Mouse (Mus musculus): ENCODE data around the gene Rad51.

- TF ChIP-seq CTCF (IDR thresholded peaks at IDR 0.05; ENCODE audit: borderline replicate concordance, control insufficient read depth, extremely low read depth, insufficient read depth, low read length, poor library complexity) = no peak
- TF ChIP-seq POLR2A (IDR thresholded peaks at IDR 0.05; ENCODE audit: control insufficient read depth, extremely low read depth, insufficient read depth, low read length, poor library complexity) = no peak
Observed at GRCm38 (mm10) chr2:119161247-119161646, 48.7 kb downstream of the Rad51 start.

Measured in thymus, adult 2 months (tissue).